Mouse (Mus musculus) MEL (cell line): ENCODE data around the gene Col18a1. TPM values are rescaled to one million over a fixed set of nuclear protein-coding genes. Genes with fewer than 3 reads are reported as not detected.

Source experiments
- DNase-seq: peaks from one replicate; pipeline ENCODE4 v3.0.0; 2011; ENCODE audit warnings: low read depth, low spot score
- H3K27ac ChIP-seq: 2 replicates; pipeline ENCODE4 v1.5.1; 2012; ENCODE audit warnings: low read depth, mild to moderate bottlenecking, control low read depth, low read length, moderate library complexity; ENCODE audit not compliant: control insufficient read depth
- H3K27me3 ChIP-seq, 2 experiments: fragments of 150-350 bp in 1 of 2; sonication (generic) in 1 of 2; 2 replicates each; pipeline ENCODE4 v1.6.1; 2012; ENCODE audit warnings: low read length in 2 of 2, mild to moderate bottlenecking in 2 of 2, improper control_type of control experiment in 1 of 2, moderate library complexity in 1 of 2; ENCODE audit not compliant: insufficient read depth in 2 of 2, control insufficient read depth in 1 of 2
- H3K36me3 ChIP-seq, 2 experiments: 2 replicates each; pipeline ENCODE4 v1.6.1; 2012 to 2014; ENCODE audit warnings: low read length in 2 of 2, improper control_type of control experiment in 1 of 2, inconsistent platforms in 1 of 2, mild to moderate bottlenecking in 1 of 2; ENCODE audit not compliant: insufficient read depth in 2 of 2, control insufficient read depth in 1 of 2
- H3K4me1 ChIP-seq, 2 experiments: fragments of 150-350 bp in 1 of 2; sonication (generic) in 1 of 2; 2 replicates each; pipeline ENCODE4 v1.6.1; 2012; ENCODE audit warnings: low read length in 2 of 2, improper control_type of control experiment in 1 of 2, mild to moderate bottlenecking in 1 of 2; ENCODE audit not compliant: insufficient read depth in 2 of 2, control insufficient read depth in 1 of 2
- H3K4me3 ChIP-seq, 2 experiments: fragments of 150-350 bp in 1 of 2; sonication (generic) in 1 of 2; 2 replicates each; pipeline ENCODE4 v1.5.1; 2012; ENCODE audit warnings: low read depth in 2 of 2, low read length in 2 of 2, mild to moderate bottlenecking in 2 of 2, moderate library complexity in 2 of 2, control low read depth in 1 of 2, improper control_type of control experiment in 1 of 2; ENCODE audit not compliant: control insufficient read depth in 1 of 2, insufficient read depth in 1 of 2
- H3K79me2 ChIP-seq: 2 replicates; pipeline ENCODE4 v1.6.1; 2012; ENCODE audit warnings: mild to moderate bottlenecking, low read length, moderate library complexity; ENCODE audit not compliant: control insufficient read depth, poor library complexity, insufficient read depth
- H3K9ac ChIP-seq: 2 replicates; pipeline ENCODE4 v1.6.1; 2012; ENCODE audit warnings: low read depth, mild to moderate bottlenecking, control low read depth, low read length, moderate library complexity; ENCODE audit not compliant: control insufficient read depth, poor library complexity, severe bottlenecking
- H3K9me3 ChIP-seq: fragments of 150-350 bp; sonication (generic); replicated peaks from 2 replicates; pipeline ENCODE4 v1.6.1; 2012; ENCODE audit warnings: mild to moderate bottlenecking, low read length, improper control_type of control experiment, moderate library complexity; ENCODE audit not compliant: insufficient read depth
- BHLHE40 ChIP-seq: IDR thresholded peaks from 2 replicates; pipeline ENCODE4 v1.6.1; 2012; ENCODE audit warnings: low read depth, mild to moderate bottlenecking, inconsistent platforms, low read length, improper control_type of control experiment, borderline replicate concordance
- CTCF ChIP-seq, 3 experiments: IDR thresholded peaks in 2 of 3; conservative IDR thresholded peaks in 1 of 3; 2 replicates each; pipeline ENCODE4 v1.5.1; 2011 to 2012; ENCODE audit warnings: low read length in 3 of 3, low read depth in 2 of 3, mild to moderate bottlenecking in 2 of 3, improper control_type of control experiment in 1 of 3, inconsistent platforms in 1 of 3, mixed read lengths in 1 of 3, moderate library complexity in 1 of 3; ENCODE audit not compliant: control insufficient read depth in 1 of 3, insufficient read depth in 1 of 3, poor library complexity in 1 of 3, severe bottlenecking in 1 of 3
- ELF1 ChIP-seq: IDR thresholded peaks from 2 replicates; pipeline ENCODE4 v1.6.1; 2014; ENCODE audit warnings: low read depth, mild to moderate bottlenecking, inconsistent platforms, low read length, improper control_type of control experiment, moderate library complexity
- EP300 ChIP-seq, 2 experiments: IDR thresholded peaks; 2 replicates each; pipeline ENCODE4 v1.6.1; 2011; ENCODE audit warnings: improper control_type of control experiment in 2 of 2, low read length in 2 of 2, low read depth in 1 of 2, mild to moderate bottlenecking in 1 of 2
- ETS1 ChIP-seq: IDR thresholded peaks from 2 replicates; pipeline ENCODE4 v1.6.1; 2012; ENCODE audit warnings: low read depth, mild to moderate bottlenecking, inconsistent platforms, low read length, improper control_type of control experiment, moderate library complexity
- GATA1 ChIP-seq: IDR thresholded peaks from 2 replicates; pipeline ENCODE4 v1.6.1; 2011; ENCODE audit warnings: low read depth, low read length, improper control_type of control experiment
- MAFK ChIP-seq: IDR thresholded peaks from 2 replicates; pipeline ENCODE4 v1.6.1; 2011; ENCODE audit warnings: low read depth, mild to moderate bottlenecking, low read length, improper control_type of control experiment, borderline replicate concordance
- MAX ChIP-seq: IDR thresholded peaks from 2 replicates; pipeline ENCODE4 v1.6.1; 2011; ENCODE audit warnings: low read length, improper control_type of control experiment
- MEF2A ChIP-seq: IDR thresholded peaks from 2 replicates; pipeline ENCODE4 v1.6.1; 2014; ENCODE audit warnings: low read depth, mild to moderate bottlenecking, inconsistent platforms, low read length, improper control_type of control experiment; ENCODE audit not compliant: poor library complexity, insufficient replicate concordance, severe bottlenecking; ENCODE audit errors: extremely low read depth
- MXI1 ChIP-seq: IDR thresholded peaks from 2 replicates; pipeline ENCODE4 v1.6.1; 2011; ENCODE audit warnings: mild to moderate bottlenecking, low read depth, low read length, improper control_type of control experiment
- MYB ChIP-seq: IDR thresholded peaks from 2 replicates; pipeline ENCODE4 v1.6.1; 2011; ENCODE audit warnings: mild to moderate bottlenecking, low read depth, low read length, improper control_type of control experiment
- MYC ChIP-seq: IDR thresholded peaks from 2 replicates; pipeline ENCODE4 v1.6.1; 2011; ENCODE audit warnings: low read depth, mild to moderate bottlenecking, low read length, improper control_type of control experiment, moderate library complexity
- POLR2A ChIP-seq, 2 experiments: IDR thresholded peaks; 2 replicates each; pipeline ENCODE4 v1.6.1; 2011 to 2012; ENCODE audit warnings: low read length in 2 of 2, mild to moderate bottlenecking in 2 of 2, control low read depth in 1 of 2, improper control_type of control experiment in 1 of 2, low read depth in 1 of 2, moderate library complexity in 1 of 2; ENCODE audit not compliant: control insufficient read depth in 1 of 2, insufficient read depth in 1 of 2, poor library complexity in 1 of 2
- POLR2AphosphoS2 ChIP-seq: IDR thresholded peaks from 2 replicates; pipeline ENCODE4 v1.6.1; 2011; ENCODE audit warnings: low read length, improper control_type of control experiment
- POLR2AphosphoS5 ChIP-seq: IDR thresholded peaks from 2 replicates; pipeline ENCODE4 v1.6.1; 2012; ENCODE audit warnings: low read depth, borderline replicate concordance, mild to moderate bottlenecking, inconsistent platforms, low read length, moderate library complexity, mixed read lengths
- SMC3 ChIP-seq: IDR thresholded peaks from 2 replicates; pipeline ENCODE4 v1.6.1; 2011; ENCODE audit warnings: low read depth, low read length, improper control_type of control experiment
- TAL1 ChIP-seq: IDR thresholded peaks from 2 replicates; pipeline ENCODE4 v1.6.1; 2012; ENCODE audit warnings: mild to moderate bottlenecking, inconsistent platforms, low read length, moderate library complexity, mixed read lengths
- TCF12 ChIP-seq: IDR thresholded peaks from 2 replicates; pipeline ENCODE4 v1.6.1; 2014; ENCODE audit warnings: low read depth, mild to moderate bottlenecking, inconsistent platforms, low read length, improper control_type of control experiment, moderate library complexity
- UBTF ChIP-seq: IDR thresholded peaks from 2 replicates; pipeline ENCODE4 v1.6.1; 2012; ENCODE audit warnings: low read depth, mild to moderate bottlenecking, inconsistent platforms, low read length, improper control_type of control experiment, moderate library complexity, borderline replicate concordance; ENCODE audit not compliant: insufficient read depth
- USF1 ChIP-seq: IDR thresholded peaks from 2 replicates; pipeline ENCODE4 v1.6.1; 2014; ENCODE audit warnings: low read depth, mild to moderate bottlenecking, inconsistent platforms, low read length, improper control_type of control experiment, moderate library complexity
- USF2 ChIP-seq, 2 experiments: IDR thresholded peaks; 2 replicates each; pipeline ENCODE4 v1.6.1; 2011 to 2012; ENCODE audit warnings: improper control_type of control experiment in 2 of 2, low read length in 2 of 2, borderline replicate concordance in 1 of 2, inconsistent platforms in 1 of 2, low read depth in 1 of 2, mild to moderate bottlenecking in 1 of 2; ENCODE audit not compliant: insufficient read depth in 1 of 2
- ZNF384 ChIP-seq: IDR thresholded peaks from 2 replicates; pipeline ENCODE4 v1.6.1; 2012; ENCODE audit warnings: low read depth, mild to moderate bottlenecking, inconsistent platforms, low read length, improper control_type of control experiment
- polyA plus RNA-seq, 2 experiments: library from polyadenylated mRNA; stranded (reverse) in 1 of 2; unstranded in 1 of 2; fragments of >175 nt in 1 of 2; fragments of >200 nt in 1 of 2; gene quantifications; 2 replicates each; pipeline versions ENCODE4 v1.2.1 to v1.2.4; 2012; ENCODE audit warnings: low replicate concordance in 2 of 2, low read depth in 1 of 2; ENCODE audit not compliant: insufficient read length in 2 of 2, insufficient read depth in 1 of 2, missing spikeins in 1 of 2
- total RNA-seq: library from RNA; depleted of rRNA; stranded (reverse); fragments of 300-350 nt; gene quantifications from 2 replicates; pipeline ENCODE4 v1.2.3, GENCODE M21; 2012

Col18a1 gene
- total and polyA plus RNA-seq, 3 experiments = 0.46 to 1.3 TPM; not detected in 1

DNA sequence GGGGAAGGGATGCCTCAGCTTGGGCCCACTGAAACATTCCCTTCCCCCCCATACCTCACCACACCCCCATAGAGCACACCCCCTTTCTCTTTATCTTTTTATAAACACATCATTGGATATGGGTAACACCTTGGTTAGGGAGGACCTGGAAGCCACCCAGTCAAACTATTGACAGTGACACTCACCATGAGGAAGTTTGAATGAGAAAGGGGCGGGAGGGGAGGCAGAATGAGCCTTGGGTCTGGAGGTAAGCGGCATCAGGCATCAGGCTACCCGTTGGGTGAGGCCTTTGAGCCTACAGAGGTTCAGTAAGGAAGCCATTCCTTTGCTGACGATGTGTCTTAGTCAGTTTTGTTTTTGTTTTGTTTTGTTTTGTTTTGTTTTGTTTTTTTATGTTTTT lies 30.3 kb upstream of the Col18a1 start:
- Histone ChIP-seq H3K27ac (no peak overlapping the region), H3K9me3 (no peaks in the 10 kb centered on the region), H3K27me3 (peaks cover 2 to 5% of the 10 kb centered on the region in 2 experiments; a peak in 3 of 4 replicates), H3K4me1 (no peaks in the 10 kb centered on the region), H3K9ac (no peak overlapping the region), H3K4me3 (no peak overlapping the region), H3K36me3 (no peaks in the 10 kb centered on the region), H3K79me2 (no peaks in the 10 kb centered on the region)
- DNase-seq = no peak
- no peak for TF ChIP-seq POLR2A (IDR thresholded peaks at IDR 0.05; ENCODE audit: control insufficient read depth in 1 of 2, insufficient read depth in 1 of 2, low read depth in 1 of 2, low read length in 2 of 2, poor library complexity in 1 of 2)
- no peak for TF ChIP-seq GATA1
- no peak for TF ChIP-seq TAL1
- no peak for TF ChIP-seq EP300 (IDR thresholded peaks at IDR 0.05; ENCODE audit: low read depth in 1 of 2, low read length in 2 of 2)
- TF ChIP-seq POLR2AphosphoS2 = no peak
- TF ChIP-seq MXI1 = no peak

DNA sequence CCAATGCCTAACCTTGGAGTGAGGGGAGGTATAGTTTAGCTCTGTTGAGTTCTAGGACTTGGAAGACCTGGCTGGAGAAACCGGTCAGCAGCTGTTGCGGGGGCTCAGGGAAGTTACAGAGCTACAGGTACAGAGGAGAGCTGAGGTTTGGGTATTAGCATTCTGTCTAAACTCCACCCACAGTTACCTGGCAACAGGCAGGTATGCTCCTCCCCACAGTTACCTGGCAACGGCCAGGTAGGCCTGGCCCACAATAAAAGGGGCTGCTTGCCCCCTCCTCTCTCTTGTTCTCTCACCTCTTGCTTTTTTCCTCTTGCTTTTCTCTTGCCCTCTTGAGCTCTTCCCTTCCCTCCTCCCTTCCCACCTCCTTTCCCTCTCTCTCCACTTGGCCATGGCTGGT lies 29.8 kb upstream of the Col18a1 start:
- TF ChIP-seq TCF12 = no peak
- TF ChIP-seq MYB = no peak
- TF ChIP-seq POLR2AphosphoS5 = no peak
- TF ChIP-seq ZNF384 = no peak
- no peak for TF ChIP-seq UBTF
- no peak for TF ChIP-seq CTCF (IDR thresholded peaks at IDR 0.05 in 2 of 3, conservative IDR thresholded peaks at IDR 0.05 in 1 of 3; ENCODE audit: control insufficient read depth in 1 of 3, insufficient read depth in 1 of 3, low read depth in 2 of 3, low read length in 3 of 3, poor library complexity in 1 of 3, severe bottlenecking in 1 of 3)
- TF ChIP-seq ETS1 = no peak
- TF ChIP-seq MAX = no peak
- TF ChIP-seq MYC = no peak
- no peak for TF ChIP-seq MAFK
- no peak for TF ChIP-seq USF1
- TF ChIP-seq ELF1 = no peak
- TF ChIP-seq SMC3 = no peak
- no peak for TF ChIP-seq BHLHE40
- TF ChIP-seq POLR2A (IDR thresholded peaks at IDR 0.05; ENCODE audit: control insufficient read depth in 1 of 2, insufficient read depth in 1 of 2, low read depth in 1 of 2, low read length in 2 of 2, poor library complexity in 1 of 2) = no peak
- TF ChIP-seq MEF2A = no peak
- no peak for TF ChIP-seq USF2 (IDR thresholded peaks at IDR 0.05; ENCODE audit: borderline replicate concordance in 1 of 2, insufficient read depth in 1 of 2, low read depth in 1 of 2, low read length in 2 of 2)
- Histone ChIP-seq H3K36me3 (no peaks in the 10 kb centered on the region), H3K4me3 (no peak overlapping the region), H3K27me3 (peaks cover 2 to 5% of the 10 kb centered on the region in 2 experiments; a peak in 3 of 4 replicates), H3K27ac (no peak overlapping the region), H3K9ac (no peak overlapping the region), H3K4me1 (no peaks in the 10 kb centered on the region), H3K79me2 (no peaks in the 10 kb centered on the region), H3K9me3 (no peaks in the 10 kb centered on the region)
- DNase-seq = no peak
